Mouse (Mus musculus) kidney, embryonic 14.5 days (tissue): Measurements from ENCODE around the gene Lrrc10. TPM values are rescaled to one million over a fixed set of nuclear protein-coding genes. Genes with fewer than 3 reads are reported as not detected.

Source experiments
- ATAC-seq: fragments of 200-750 bp; cut with Nextera tagmentation; 2 replicates; pipeline ENCODE4 v1.8.0; 2017; ENCODE audit warnings: moderate number of reproducible peaks, mild to moderate bottlenecking, moderate TSS enrichment, moderate library complexity; ENCODE audit not compliant: low FRiP score, low TSS enrichment
- H3K27ac ChIP-seq: fragments of 300-500 bp; sonication (generic); 2 replicates; pipeline ENCODE4 v1.5.1; 2014; ENCODE audit warnings: low read depth, mild to moderate bottlenecking, low read length, moderate library complexity, mixed read lengths
- H3K27me3 ChIP-seq: fragments of 300-500 bp; sonication (generic); 2 replicates; pipeline ENCODE4 v1.6.1; 2014; ENCODE audit warnings: mild to moderate bottlenecking, low read length; ENCODE audit not compliant: control insufficient read depth, insufficient read depth
- H3K36me3 ChIP-seq: fragments of 300-500 bp; sonication (generic); 2 replicates; pipeline ENCODE4 v1.6.1; 2014; ENCODE audit warnings: low read length, mixed read lengths; ENCODE audit not compliant: control insufficient read depth, insufficient read depth
- H3K4me1 ChIP-seq: fragments of 300-500 bp; sonication (generic); 2 replicates; pipeline ENCODE4 v1.6.1; 2014; ENCODE audit warnings: low read length, mixed read lengths; ENCODE audit not compliant: control insufficient read depth, insufficient read depth
- H3K4me2 ChIP-seq: fragments of 300-500 bp; sonication (generic); replicated peaks from 2 replicates; pipeline ENCODE4 v1.6.1; 2014; ENCODE audit warnings: low read depth, mild to moderate bottlenecking, low read length
- H3K4me3 ChIP-seq: fragments of 300-500 bp; sonication (generic); 2 replicates; pipeline ENCODE4 v1.5.1; 2014; ENCODE audit warnings: mild to moderate bottlenecking, low read length
- H3K9ac ChIP-seq: fragments of 300-500 bp; sonication (generic); 2 replicates; pipeline ENCODE4 v1.6.1; 2014; ENCODE audit warnings: low read depth, mild to moderate bottlenecking, low read length, moderate library complexity
- H3K9me3 ChIP-seq: fragments of 300-500 bp; sonication (generic); 2 replicates; pipeline ENCODE4 v1.6.1; 2016; ENCODE audit warnings: low read length; ENCODE audit not compliant: control insufficient read depth
- WGBS: fragments of 180-500 bp; shearing (Covaris S2); extraction: QIAGEN DNeasy Blood & Tissue Kit; methylation state at CpG from one replicate; pipeline ENCODE4 v1.1.7; 2014; 5-methylcytosine and 5-hydroxymethylcytosine counted together
- polyA plus RNA-seq: library from polyadenylated mRNA; unstranded; fragments of >200 nt; fragmentation: Nextera tagmentation; extraction: Ambion mirVana; gene quantifications from 2 replicates; pipeline ENCODE4 v1.2.1, GENCODE M21; 2014

The Lrrc10 gene
- polyA plus RNA-seq, 1 experiment from 2014 or later: not detected

- no peaks in the 10 kb centered on the region for H3K9me3 ChIP-seq
- ATAC-seq: peak; percentile 51; the same call in 1 of the 2 replicates
- no peaks in the 10 kb centered on the region; the same call in 1 of the 2 replicates for H3K36me3 ChIP-seq
- no peak overlapping the region for H3K4me2 ChIP-seq
- H3K4me3 ChIP-seq: no peak overlapping the region
- 0 out of 2 replicates have a peak overlapping the region, but pooled peaks have one; percentile 12 for H3K27ac ChIP-seq
- WGBS: 46% methylated on average over 15 of the region's 15 CpGs
- H3K4me1 ChIP-seq: no peaks in the 10 kb centered on the region; the same call in 1 of the 2 replicates
- H3K27me3 ChIP-seq: no peaks in the 10 kb centered on the region
- no peak overlapping the region for H3K9ac ChIP-seq
Measured at GRCm38 (mm10) chr10:117094504-117095329, 49.6 kb downstream of the Lrrc10 start.

- Histone ChIP-seq H3K9me3 (no peaks in the 10 kb centered on the region), H3K9ac (no peak overlapping the region), H3K27ac (no peak overlapping the region), H3K4me2 (no peak overlapping the region), H3K4me3 (no peak overlapping the region), H3K4me1 (no peaks in the 10 kb centered on the region; the same call in 1 of the 2 replicates), H3K27me3 (no peaks in the 10 kb centered on the region), H3K36me3 (no peaks in the 10 kb centered on the region; the same call in 1 of the 2 replicates)
- WGBS: 94% methylated on average over 6 of the region's 6 CpGs
- no peak for ATAC-seq
Measured at GRCm38 (mm10) chr10:117096096-117096495, 51.0 kb downstream of the Lrrc10 start.

Other genes with a start within 250 kb of the Lrrc10 start
- 0.10 TPM in 1 of 2 replicates, not detected in the other for gene Myrfl, start 148.4 kb upstream of the Lrrc10 start, polyA plus RNA-seq
- 71.4 and 102 TPM in 2 replicates for gene Rab3ip, start 94.6 kb upstream of the Lrrc10 start, polyA plus RNA-seq
- gene Gm10271, start 72.7 kb upstream of the Lrrc10 start, polyA plus RNA-seq: not detected in 2 replicates
- gene Best3, start 59.0 kb upstream of the Lrrc10 start, polyA plus RNA-seq: not detected in 2 replicates
- gene Cct2, start 18.5 kb downstream of the Lrrc10 start, polyA plus RNA-seq: 305 and 310 TPM in 2 replicates
- 25.4 and 28.0 TPM in 2 replicates for gene Frs2, start 103.2 kb downstream of the Lrrc10 start, polyA plus RNA-seq
- 82.1 and 93.5 TPM in 2 replicates for gene Yeats4, start 179.2 kb downstream of the Lrrc10 start, polyA plus RNA-seq
- gene 9530003J23Rik, start 193.4 kb downstream of the Lrrc10 start, polyA plus RNA-seq: not detected in 2 replicates
- gene Lyz2, start 237.0 kb downstream of the Lrrc10 start, polyA plus RNA-seq: 34.8 and 51.3 TPM in 2 replicates
- gene Lyz1, start 247.5 kb downstream of the Lrrc10 start, polyA plus RNA-seq: not detected in 2 replicates